Mouse (Mus musculus) thymus, adult 2 months (tissue): ENCODE measurements around the gene Tnni3k.

Experiments
- CTCF ChIP-seq: fragments of 200-500 bp; IDR thresholded peaks from 2 replicates; pipeline ENCODE4 v1.5.1; 2012; ENCODE audit warnings: mild to moderate bottlenecking, control low read depth, low read length, moderate library complexity, borderline replicate concordance; ENCODE audit not compliant: control insufficient read depth, poor library complexity, insufficient read depth; ENCODE audit errors: extremely low read depth
- POLR2A ChIP-seq: fragments of 200-500 bp; IDR thresholded peaks from 2 replicates; pipeline ENCODE4 v1.6.1; 2012; ENCODE audit warnings: mild to moderate bottlenecking, low read length, control low read depth, moderate library complexity; ENCODE audit not compliant: control insufficient read depth, poor library complexity, insufficient read depth; ENCODE audit errors: extremely low read depth

DNA sequence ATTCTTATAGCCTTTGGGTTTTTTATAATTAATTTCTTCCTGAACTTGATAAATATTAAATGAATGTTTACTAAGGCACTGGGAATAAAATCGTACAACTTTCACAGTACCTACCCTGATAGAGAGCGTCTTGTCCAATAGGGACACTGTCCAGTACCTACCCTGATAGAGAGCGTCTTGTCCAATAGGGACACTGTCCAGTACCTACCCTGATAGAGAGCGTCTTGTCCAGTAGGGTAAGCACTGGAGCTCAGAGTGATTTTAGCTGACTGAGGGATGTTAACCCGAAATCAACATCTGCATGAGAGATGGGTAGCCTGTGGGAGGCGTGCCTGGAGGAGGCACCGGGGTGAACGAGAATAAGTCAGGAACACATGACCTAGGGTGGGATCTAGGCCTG, 130.3 kb downstream of the Tnni3k start:
- no peak for TF ChIP-seq CTCF
- no peak for TF ChIP-seq POLR2A
